In the genomic region with DNA sequence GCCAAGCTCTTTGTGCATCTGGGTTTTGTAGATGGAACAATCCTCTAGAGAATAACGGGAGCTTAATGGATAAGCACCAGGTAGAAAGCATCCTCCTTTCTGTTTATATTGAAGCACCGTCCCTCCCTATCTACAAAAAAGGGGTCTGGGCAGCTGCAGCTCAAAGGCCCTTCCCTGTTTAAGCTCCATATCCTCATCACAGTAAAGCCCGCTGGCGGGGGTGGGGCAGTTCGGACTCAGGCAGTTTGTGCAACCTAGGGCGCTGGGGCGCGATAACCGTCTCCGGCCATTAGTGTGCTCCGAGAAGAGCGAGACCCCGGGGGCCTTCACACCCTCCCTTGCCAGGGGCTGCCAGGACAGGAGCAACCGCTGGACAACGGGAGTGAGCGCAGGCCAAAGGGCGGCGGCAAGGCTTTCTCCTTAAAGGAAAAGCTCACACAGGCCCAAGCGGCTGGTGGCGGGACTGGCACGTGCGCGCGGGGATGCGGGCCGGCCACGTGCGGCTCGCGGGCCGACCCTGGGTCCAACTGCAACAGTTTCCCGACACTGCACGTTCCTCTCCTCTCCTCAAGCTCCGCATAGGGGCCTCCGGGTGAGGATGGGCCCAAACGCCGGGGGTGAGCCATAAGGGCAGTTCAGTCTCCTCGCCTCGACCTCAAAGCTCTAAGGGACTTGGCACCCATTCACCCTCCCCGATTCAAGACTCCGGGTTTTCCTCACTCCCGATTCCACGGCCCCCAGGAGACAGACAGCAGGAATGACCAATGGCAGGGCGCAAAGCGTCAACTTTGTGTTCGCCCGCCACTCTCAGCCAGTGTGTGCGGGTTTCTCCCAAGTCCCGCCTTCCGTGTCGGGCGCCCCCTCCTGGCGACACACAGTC, we compare ENCODE assay signal across 8 mouse cellular contexts. TPM values are rescaled to one million over a fixed set of nuclear protein-coding genes. Genes with fewer than 3 reads are reported as not detected.
DNase-seq lines count a peak whose midpoint lies in the region; ATAC-seq and TF ChIP-seq lines count a peak whose summit lies in the region.

No protein-coding gene starts in this region.

- H3K27me3 ChIP-seq in embryonic facial prominence, embryonic 15.5 days = no peaks in the 10 kb centered on the region
- H3K27me3 ChIP-seq in limb, embryonic 14.5 days (ENCODE audit: control insufficient read depth, insufficient read depth, low read length) = no peaks in the 10 kb centered on the region
- H3K27me3 ChIP-seq in midbrain, postnatal 0 days (ENCODE audit: insufficient read depth, low read length) = no peaks in the 10 kb centered on the region

- no peaks in the 10 kb centered on the region for H3K9me3 ChIP-seq in embryonic facial prominence, embryonic 15.5 days (replicated peaks)
- H3K9me3 ChIP-seq in limb, embryonic 14.5 days (ENCODE audit: control insufficient read depth, low read length) = no peaks in the 10 kb centered on the region
- H3K9me3 ChIP-seq in midbrain, postnatal 0 days (ENCODE audit: low read length) = no peaks in the 10 kb centered on the region

- peak overlapping the region; percentile 85 for H3K4me2 ChIP-seq in embryonic facial prominence, embryonic 15.5 days (replicated peaks)
- H3K4me2 ChIP-seq in limb, embryonic 14.5 days (replicated peaks; ENCODE audit: low read depth, low read length, severe bottlenecking) = peak overlapping the region; percentile 98
- H3K4me2 ChIP-seq in midbrain, postnatal 0 days (ENCODE audit: low read depth, low read length, poor library complexity, severe bottlenecking) = peak overlapping the region; percentile 82

- peak; percentile 97 for TF ChIP-seq CTCF in bone marrow, adult 2 months (IDR thresholded peaks at IDR 0.05; ENCODE audit: control insufficient read depth, insufficient read depth, low read length)
- peak; percentile 97 for TF ChIP-seq CTCF in midbrain, postnatal 0 days (IDR thresholded peaks at IDR 0.05)

- 3% methylated on average over 53 of the region's 53 CpGs for WGBS in bone marrow, adult 2 months
- WGBS in embryonic facial prominence, embryonic 15.5 days = 2% methylated on average over 53 of the region's 53 CpGs
- 1% methylated on average over 48 of the region's 53 CpGs for WGBS in limb, embryonic 14.5 days
- under 1% methylated on average over 47 of the region's 53 CpGs for WGBS in midbrain, postnatal 0 days

- H3K9ac ChIP-seq in embryonic facial prominence, embryonic 15.5 days = peak overlapping the region; percentile 37
- H3K9ac ChIP-seq in limb, embryonic 14.5 days (ENCODE audit: low read depth, low read length, severe bottlenecking) = peak overlapping the region; percentile 100
- peak overlapping the region; percentile 86 for H3K9ac ChIP-seq in midbrain, postnatal 0 days (replicated peaks; ENCODE audit: low read length, poor library complexity, severe bottlenecking)

- H3K27ac ChIP-seq in bone marrow, adult 2 months (ENCODE audit: control insufficient read depth, insufficient read depth, low read depth, low read length, poor library complexity) = peak overlapping the region; percentile 95
- H3K27ac ChIP-seq in embryonic facial prominence, embryonic 15.5 days (replicated peaks) = peak overlapping the region; percentile 100
- peak overlapping the region; percentile 100 for H3K27ac ChIP-seq in limb, embryonic 14.5 days (replicated peaks; ENCODE audit: low read depth, low read length)
- peak overlapping the region; percentile 100 for H3K27ac ChIP-seq in midbrain, postnatal 0 days (ENCODE audit: low read depth, low read length)

- peaks cover 6% of the 10 kb centered on the region; the same call in 1 of the 2 replicates for H3K4me1 ChIP-seq in bone marrow, adult 2 months (ENCODE audit: control insufficient read depth, insufficient read depth, low read length)
- peaks cover 37% of the 10 kb centered on the region for H3K4me1 ChIP-seq in embryonic facial prominence, embryonic 15.5 days
- peaks cover 21% of the 10 kb centered on the region for H3K4me1 ChIP-seq in limb, embryonic 14.5 days (ENCODE audit: control insufficient read depth, insufficient read depth, low read length)
- peaks cover 9% of the 10 kb centered on the region for H3K4me1 ChIP-seq in midbrain, postnatal 0 days (ENCODE audit: insufficient read depth, low read length)

- H3K4me3 ChIP-seq in bone marrow, adult 2 months (replicated peaks; ENCODE audit: control insufficient read depth, low read depth, low read length) = peak overlapping the region; percentile 72
- peak overlapping the region; percentile 99 for H3K4me3 ChIP-seq in embryonic facial prominence, embryonic 15.5 days (replicated peaks)
- H3K4me3 ChIP-seq in limb, embryonic 14.5 days (replicated peaks; ENCODE audit: low read length) = peak overlapping the region; percentile 100
- peak overlapping the region; percentile 98 for H3K4me3 ChIP-seq in midbrain, postnatal 0 days (ENCODE audit: low read depth, low read length)

- ATAC-seq in embryonic facial prominence, embryonic 15.5 days (ENCODE audit: insufficient number of reproducible peaks, low FRiP score, low TSS enrichment, low read depth) = peak; percentile 79
- peak; percentile 73 for ATAC-seq in limb, embryonic 14.5 days (ENCODE audit: low FRiP score, low read depth)
- ATAC-seq in midbrain, postnatal 0 days (ENCODE audit: low FRiP score) = peak; percentile 79

- peak; percentile 10; the same call in 1 of the 2 replicates for TF ChIP-seq POLR2A in bone marrow, adult 2 months (IDR thresholded peaks at IDR 0.05; ENCODE audit: borderline replicate concordance, control insufficient read depth, low read depth, low read length)
- no peak for TF ChIP-seq POLR2A in limb, embryonic 14.5 days (IDR thresholded peaks at IDR 0.05; ENCODE audit: borderline replicate concordance, extremely low read depth, insufficient read depth, insufficient read length)

- DNase-seq in 416B (ENCODE audit: low read depth) = peak; percentile 97
- peak; percentile 100 for DNase-seq in heart, adult 8-10 months (ENCODE audit: low spot score)
- DNase-seq in kidney, adult 9 months = peak; percentile 100
- DNase-seq in limb, embryonic 14.5 days (ENCODE audit: low spot score) = peak; percentile 98
- peak; percentile 100 for DNase-seq in midbrain, postnatal 0 days (ENCODE audit: low spot score)
- DNase-seq in spleen, postnatal 36 days (ENCODE audit: low spot score in 2 of 2) = peak; percentile 98 to 99

- H3K36me3 ChIP-seq in embryonic facial prominence, embryonic 15.5 days = peaks cover 6% of the 10 kb centered on the region; the same call in 1 of the 2 replicates
- peaks cover 21% of the 10 kb centered on the region for H3K36me3 ChIP-seq in limb, embryonic 14.5 days (ENCODE audit: control insufficient read depth, insufficient read depth, low read length)
- H3K36me3 ChIP-seq in midbrain, postnatal 0 days (ENCODE audit: insufficient read depth, low read length) = no peaks in the 10 kb centered on the region

RNA-seq across cellular contexts. Expression of a gene that starts 1.7 kb away (rescaled TPM):
- 1,145 and 1,395 TPM in 2 replicates for polyA plus RNA-seq in bone marrow, adult 2 months (2011; ENCODE audit: insufficient read depth, insufficient read length, low replicate concordance, missing spikeins)
- 1,945 and 2,079 TPM in 2 replicates for polyA plus RNA-seq in embryonic facial prominence, embryonic 15.5 days (2015; fragmentation: Nextera tagmentation; extraction: Ambion mirVana)
- total RNA-seq in heart, adult 8-10 months (2022) = 100 to 1,000 TPM; 183 to 230 (median 211) TPM
- polyA plus RNA-seq in limb, embryonic 14.5 days (2012; rRNA removed) = 1,648 and 3,055 TPM in 2 replicates
- polyA plus RNA-seq in limb, embryonic 14.5 days (2014; fragmentation: Nextera tagmentation; extraction: Ambion mirVana) = 2,429 and 2,674 TPM in 2 replicates
- total RNA-seq in midbrain, postnatal 0 days (2014; rRNA removed) = 947 and 1,050 TPM in 2 replicates
- polyA plus RNA-seq in midbrain, postnatal 0 days (2015; fragmentation: Nextera tagmentation; extraction: Ambion mirVana) = 1,199 and 1,354 TPM in 2 replicates

RNA-seq across cellular contexts. Expression of a gene that starts 57.6 kb away (rescaled TPM):
- 11.2 and 15.6 TPM in 2 replicates for polyA plus RNA-seq in bone marrow, adult 2 months (2011; ENCODE audit: insufficient read depth, insufficient read length, low replicate concordance, missing spikeins)
- polyA plus RNA-seq in embryonic facial prominence, embryonic 15.5 days (2015; fragmentation: Nextera tagmentation; extraction: Ambion mirVana) = 70.9 and 74.7 TPM in 2 replicates
- total RNA-seq in heart, adult 8-10 months (2022) = 10 to 100 TPM; 38.9 to 47.2 (median 44.3) TPM
- 61.1 and 63.2 TPM in 2 replicates for polyA plus RNA-seq in limb, embryonic 14.5 days (2012; rRNA removed)
- 63.0 and 69.7 TPM in 2 replicates for polyA plus RNA-seq in limb, embryonic 14.5 days (2014; fragmentation: Nextera tagmentation; extraction: Ambion mirVana)
- total RNA-seq in midbrain, postnatal 0 days (2014; rRNA removed) = 48.1 and 54.8 TPM in 2 replicates
- polyA plus RNA-seq in midbrain, postnatal 0 days (2015; fragmentation: Nextera tagmentation; extraction: Ambion mirVana) = 116 and 124 TPM in 2 replicates

RNA-seq across cellular contexts. Expression of a gene that starts 57.8 kb away (rescaled TPM):
- polyA plus RNA-seq in bone marrow, adult 2 months (2011; ENCODE audit: insufficient read depth, insufficient read length, low replicate concordance, missing spikeins) = 7.3 and 19.4 TPM in 2 replicates
- 39.1 and 41.2 TPM in 2 replicates for polyA plus RNA-seq in embryonic facial prominence, embryonic 15.5 days (2015; fragmentation: Nextera tagmentation; extraction: Ambion mirVana)
- total RNA-seq in heart, adult 8-10 months (2022) = 10 to 100 TPM in 3 of 4 experiments, 1 to 10 TPM in 1; 9.4 to 11.0 (median 10.6) TPM
- polyA plus RNA-seq in limb, embryonic 14.5 days (2012; rRNA removed) = 62.1 and 68.9 TPM in 2 replicates
- 35.6 and 42.6 TPM in 2 replicates for polyA plus RNA-seq in limb, embryonic 14.5 days (2014; fragmentation: Nextera tagmentation; extraction: Ambion mirVana)
- 39.0 and 42.1 TPM in 2 replicates for total RNA-seq in midbrain, postnatal 0 days (2014; rRNA removed)
- polyA plus RNA-seq in midbrain, postnatal 0 days (2015; fragmentation: Nextera tagmentation; extraction: Ambion mirVana) = 53.4 and 56.2 TPM in 2 replicates

Comparison
In these comparisons a context has a peak if more than half of its experiments do, and no peak if none do; other contexts are left out.
1. Peak in every context shown above with its lines: DNase-seq, ATAC-seq, H3K4me3 ChIP-seq and H3K27ac ChIP-seq.
2. H3K9ac ChIP-seq: peak in every context shown above with its lines; median percentile 100 in limb, embryonic 14.5 days; 86 in midbrain, postnatal 0 days; 37 in embryonic facial prominence, embryonic 15.5 days.